Mouse (Mus musculus): ENCODE measurements around the gene Lyrm7. TPM values are rescaled to one million over a fixed set of nuclear protein-coding genes. Genes with fewer than 3 reads are reported as not detected.

The Lyrm7 gene
- total and polyA plus RNA-seq, 3 experiments: 18.2 to 64.4 (median 18.6) TPM

- Histone ChIP-seq H3K9ac (ENCODE audit: insufficient read depth, low read depth) (no peak overlapping the region), H3K4me2 (ENCODE audit: insufficient read depth, low read depth, poor library complexity, severe bottlenecking) (no peak overlapping the region), H3K4me1 (ENCODE audit: control insufficient read depth in 1 of 2, insufficient read depth in 2 of 2) (peaks cover 2 to 7% of the 10 kb centered on the region in 2 experiments; a peak in 3 of 4 replicates), H3K36me3 (replicated peaks in 1 of 2; ENCODE audit: control insufficient read depth in 1 of 2, insufficient read depth in 1 of 2, low read length in 1 of 2) (peaks cover 0 to 2% of the 10 kb centered on the region in 2 experiments), H3K27ac (ENCODE audit: insufficient read depth, low read depth) (no peak overlapping the region), H3K79me2 (replicated peaks; ENCODE audit: control insufficient read depth, extremely low read depth, insufficient read depth, poor library complexity, severe bottlenecking) (no peaks in the 10 kb centered on the region), H3K27me3 (replicated peaks) (no peaks in the 10 kb centered on the region), H3K9me3 (replicated peaks; ENCODE audit: low read length) (peaks cover 1% of the 10 kb centered on the region), H3K4me3 (replicated peaks in 1 of 3; ENCODE audit: low read depth in 2 of 3, low read length in 2 of 3, poor library complexity in 1 of 3) (no peak overlapping the region)
- in situ Hi-C loops (cut with MboI; ENCODE audit: low pct_ligation_motif_present, low pct_unique_long_range_greater_than_20kb, low sequenced_read_pairs) (no loop called here), dilution Hi-C loops (cut with MboI; ENCODE audit: extremely low pct_ligation_motif_present, extremely low pct_unique_long_range_greater_than_20kb, low sequenced_read_pairs) (no loop called here)
- TF ChIP-seq CTCF (conservative IDR thresholded peaks at IDR 0.05 in 1 of 2, IDR thresholded peaks at IDR 0.05 in 1 of 2; ENCODE audit: low read depth in 2 of 2, low read length in 2 of 2) (no peak), SMC3 (IDR thresholded peaks at IDR 0.05; ENCODE audit: low read depth, low read length) (no peak), MAZ (IDR thresholded peaks at IDR 0.05; ENCODE audit: low read depth, low read length) (no peak), E2F4 (IDR thresholded peaks at IDR 0.05; ENCODE audit: insufficient replicate concordance, low read depth, low read length) (no peak), BHLHE40 (IDR thresholded peaks at IDR 0.05; ENCODE audit: low read depth, low read length) (no peak), POLR2AphosphoS2 (IDR thresholded peaks at IDR 0.05; ENCODE audit: low read depth, low read length) (no peak), JUND (conservative IDR thresholded peaks at IDR 0.05; ENCODE audit: low read depth, low read length) (no peak), GABPA (IDR thresholded peaks at IDR 0.05; ENCODE audit: insufficient replicate concordance, low read depth, low read length) (no peak), SIN3A (IDR thresholded peaks at IDR 0.05; ENCODE audit: low read length) (no peak), MAX (IDR thresholded peaks at IDR 0.05; ENCODE audit: low read length) (no peak), MAFK (IDR thresholded peaks at IDR 0.05; ENCODE audit: insufficient replicate concordance, low read length) (no peak), ZC3H11A (IDR thresholded peaks at IDR 0.05; ENCODE audit: low read depth, low read length) (no peak), TCF12 (IDR thresholded peaks at IDR 0.05; ENCODE audit: low read depth, low read length) (no peak), TBP (conservative IDR thresholded peaks at IDR 0.05; ENCODE audit: low read depth, low read length) (no peak), KAT2A (IDR thresholded peaks at IDR 0.05; ENCODE audit: insufficient replicate concordance, low read length) (no peak)
- DNase-seq (ENCODE audit: extremely low read depth): no peak
These were observed 64.2 kb downstream of the Lyrm7 start for GRCm38 (mm10) chr11:54796551-54796950.

GRCm38 (mm10) chr11:54794678-54795077, 66.0 kb downstream of the Lyrm7 start:
- Histone ChIP-seq H3K9ac (ENCODE audit: insufficient read depth, low read depth) (no peak overlapping the region), H3K4me1 (ENCODE audit: control insufficient read depth in 1 of 2, insufficient read depth in 2 of 2) (peaks cover 7% of the 10 kb centered on the region in 2 experiments; a peak in 3 of 4 replicates), H3K9me3 (replicated peaks; ENCODE audit: low read length) (peaks cover 2% of the 10 kb centered on the region), H3K4me2 (ENCODE audit: insufficient read depth, low read depth, poor library complexity, severe bottlenecking) (no peak overlapping the region), H3K36me3 (replicated peaks in 1 of 2; ENCODE audit: control insufficient read depth in 1 of 2, insufficient read depth in 1 of 2, low read length in 1 of 2) (peaks cover 0 to 5% of the 10 kb centered on the region in 2 experiments), H3K27ac (ENCODE audit: insufficient read depth, low read depth) (no peak overlapping the region), H3K79me2 (replicated peaks; ENCODE audit: control insufficient read depth, extremely low read depth, insufficient read depth, poor library complexity, severe bottlenecking) (no peaks in the 10 kb centered on the region), H3K4me3 (replicated peaks in 1 of 3; ENCODE audit: low read depth in 2 of 3, low read length in 2 of 3, poor library complexity in 1 of 3) (no peak overlapping the region), H3K27me3 (replicated peaks) (no peaks in the 10 kb centered on the region)
- TF ChIP-seq MAZ (IDR thresholded peaks at IDR 0.05; ENCODE audit: low read depth, low read length) (no peak), IRF4 (IDR thresholded peaks at IDR 0.05; ENCODE audit: low read depth, low read length) (no peak), E2F4 (IDR thresholded peaks at IDR 0.05; ENCODE audit: insufficient replicate concordance, low read depth, low read length) (no peak), ELF1 (IDR thresholded peaks at IDR 0.05; ENCODE audit: low read depth, low read length) (no peak), UBTF (IDR thresholded peaks at IDR 0.05; ENCODE audit: low read depth, low read length) (no peak)
- in situ Hi-C loops (cut with MboI; ENCODE audit: low pct_ligation_motif_present, low pct_unique_long_range_greater_than_20kb, low sequenced_read_pairs): no loop called here
- DNase-seq (ENCODE audit: extremely low read depth): no peak
- dilution Hi-C loops (cut with MboI; ENCODE audit: extremely low pct_ligation_motif_present, extremely low pct_unique_long_range_greater_than_20kb, low sequenced_read_pairs): no loop called here
